Mouse (Mus musculus): ENCODE measurements around the gene Impdh1.

DNA sequence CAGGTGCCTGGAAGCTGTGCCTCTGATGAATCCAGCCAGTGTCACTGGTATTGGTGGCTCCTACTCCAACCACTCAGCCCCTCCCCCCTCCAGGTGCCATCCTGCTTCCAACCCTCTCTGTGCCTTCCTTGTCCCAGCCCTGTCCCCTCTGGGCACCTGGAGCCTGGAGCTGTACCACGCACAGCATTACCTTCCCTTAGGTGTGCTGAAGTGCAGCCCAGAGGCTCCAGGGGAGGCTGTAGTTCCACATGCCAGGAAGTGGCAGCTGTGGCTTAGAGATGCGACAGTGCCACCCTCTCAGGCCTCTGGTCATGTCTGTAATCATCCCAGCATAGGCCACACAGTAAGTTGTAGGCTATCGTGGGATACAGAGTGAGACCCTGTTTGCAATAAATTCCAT, 15.6 kb upstream of the Impdh1 start:
- TF ChIP-seq POLR2A (IDR thresholded peaks at IDR 0.05; ENCODE audit: borderline replicate concordance, insufficient read depth, low read length) (no peak), CTCF (IDR thresholded peaks at IDR 0.05; ENCODE audit: borderline replicate concordance, insufficient read depth, low read depth, low read length) (no peak)
